Mouse (Mus musculus) spleen, adult 12 weeks (tissue): Measurements from ENCODE around the gene Adarb1.
"Not testable (repeated sequence)": the region's sequence is repeated elsewhere in the genome, so short reads cannot be mapped to it uniquely, and the experiment has no call there.

ENCODE experiments used
- DNase-seq: peaks from one replicate; pipeline ENCODE4 v3.0.0; 2022; ENCODE audit warnings: low spot score

The Adarb1 gene

DNA sequence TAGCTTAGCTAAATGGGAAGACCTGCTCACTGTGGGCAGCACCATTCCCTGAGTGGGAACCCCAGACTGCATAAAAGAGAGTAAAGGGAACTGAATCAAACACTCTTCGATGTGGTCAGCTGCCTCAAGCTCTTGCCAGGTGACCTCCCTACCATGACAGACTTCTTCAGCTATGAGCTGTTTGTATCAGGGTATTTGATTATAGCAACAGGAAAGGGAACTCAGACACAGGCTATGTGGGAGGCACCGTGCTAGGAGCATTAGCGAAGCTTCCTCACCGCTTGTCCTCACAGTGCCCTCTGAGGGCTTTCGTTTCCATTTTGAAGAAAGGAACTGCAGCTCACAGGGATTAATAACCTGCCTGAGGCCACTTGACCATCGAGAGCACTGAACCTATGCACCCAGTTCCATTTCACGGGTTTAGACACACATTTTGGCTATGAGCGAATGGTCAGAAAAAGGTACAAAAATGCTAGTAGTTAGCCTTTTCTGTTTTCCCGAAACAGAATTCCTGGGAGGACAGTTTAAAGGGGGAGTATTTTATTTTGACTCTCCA, 103.3 kb downstream of the Adarb1 start:
- DNase-seq, result no peak

DNA sequence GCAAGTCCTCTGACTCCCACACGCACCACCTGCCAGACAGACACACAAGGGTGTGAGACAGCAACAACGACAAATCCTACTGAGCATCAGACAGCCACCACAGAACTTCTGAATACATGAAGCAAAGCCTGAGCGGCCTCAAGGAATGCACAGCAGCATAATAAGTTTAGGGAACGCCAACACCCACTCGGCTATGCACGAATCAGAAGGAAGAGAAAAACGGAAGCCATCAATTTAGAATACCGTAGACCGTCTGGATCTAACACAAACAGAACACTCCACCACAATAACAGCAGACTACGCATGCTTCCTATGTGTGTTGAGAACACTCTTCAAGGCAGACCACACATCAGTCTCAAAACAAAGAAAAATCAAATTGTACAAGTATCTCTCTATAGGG, 109.1 kb downstream of the Adarb1 start:
- no peak for DNase-seq

DNA sequence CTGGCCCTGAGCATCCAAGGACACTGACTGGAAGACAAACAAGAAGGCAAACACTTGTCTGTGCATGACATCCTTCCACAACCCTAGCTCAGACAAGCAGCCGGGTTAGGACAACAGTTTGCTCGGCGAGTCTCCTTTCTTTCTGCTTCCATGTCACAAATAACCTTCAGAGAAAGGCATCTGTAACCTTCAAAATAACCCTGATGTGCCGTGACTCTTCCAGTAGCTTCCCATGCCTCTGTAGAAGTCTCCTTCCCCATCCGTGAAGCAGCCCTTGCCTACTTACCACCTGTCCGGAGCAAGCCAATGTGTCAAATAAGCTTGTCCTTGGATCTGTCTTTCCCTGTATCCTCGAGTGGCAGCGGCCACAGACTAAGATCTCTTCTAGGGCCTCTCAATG, 112.3 kb downstream of the Adarb1 start:
- DNase-seq, result no peak

DNA sequence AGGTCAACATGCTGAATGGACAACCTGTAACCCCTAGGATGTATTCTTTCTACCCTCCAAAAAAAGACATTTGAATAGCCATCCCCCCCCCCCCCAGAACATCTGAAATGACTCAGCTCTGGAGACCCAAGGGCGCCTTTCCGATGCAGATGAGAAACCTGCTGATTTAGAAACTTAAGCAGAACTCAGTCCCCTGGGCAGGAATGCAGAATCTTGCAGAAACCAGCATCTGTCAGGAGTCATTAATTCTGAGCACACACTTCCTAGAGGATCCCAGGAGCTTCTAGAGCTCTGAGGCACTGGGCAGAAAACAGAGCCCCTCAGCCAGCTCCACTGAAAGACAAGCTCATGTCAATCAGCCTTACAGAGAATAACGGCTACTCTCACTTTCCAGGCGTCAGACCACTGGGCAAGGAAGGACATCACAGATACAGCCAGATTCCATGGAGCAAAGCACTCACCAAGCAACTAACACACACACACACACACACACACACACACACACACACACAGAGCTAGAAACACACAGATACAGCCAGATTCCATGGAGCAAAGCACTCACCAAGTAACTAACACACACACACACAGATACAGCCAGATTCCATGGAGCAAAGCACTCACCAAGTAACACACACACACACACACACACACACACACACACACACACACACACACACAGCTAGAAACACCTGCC, 113.1 kb downstream of the Adarb1 start:
- no peak for DNase-seq

DNA sequence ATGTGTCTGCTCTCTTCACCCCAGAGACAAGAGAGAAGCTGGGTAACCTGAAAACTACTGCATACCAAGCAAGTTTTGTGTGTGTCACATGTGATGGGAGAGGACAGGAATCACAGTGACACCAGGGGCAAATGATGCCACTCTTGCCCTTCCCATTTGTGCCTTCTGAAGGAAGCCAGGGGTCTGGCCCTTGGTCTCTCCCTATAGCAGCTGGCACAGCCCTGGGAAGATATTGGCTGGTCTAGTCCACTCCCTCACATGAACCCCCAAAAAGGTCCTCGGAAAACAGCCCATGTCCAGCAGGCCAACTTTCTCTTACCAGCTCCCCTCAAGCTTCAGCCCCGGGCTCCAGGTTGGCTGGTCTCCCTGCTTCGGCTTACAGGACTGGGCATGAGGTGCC, 113.7 kb downstream of the Adarb1 start:
- no peak for DNase-seq

DNA sequence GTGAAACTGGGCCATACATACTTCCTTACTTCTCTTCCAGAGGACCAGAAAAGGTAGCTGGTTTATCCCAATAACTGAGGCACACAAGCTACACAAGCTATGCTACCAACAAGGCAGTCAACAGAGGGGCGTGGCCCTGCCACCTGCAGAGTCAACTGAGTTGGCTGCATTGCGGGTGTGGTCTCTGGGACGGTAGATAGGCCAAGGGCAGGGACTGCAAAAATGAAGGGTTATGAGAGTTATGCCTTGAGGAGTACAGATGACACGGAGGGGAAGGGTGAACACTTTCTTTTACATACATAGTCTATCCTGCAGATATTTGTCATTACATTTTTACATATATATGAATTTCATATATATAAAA, 117.2 kb downstream of the Adarb1 start:
- peak; percentile 47 for DNase-seq

DNA sequence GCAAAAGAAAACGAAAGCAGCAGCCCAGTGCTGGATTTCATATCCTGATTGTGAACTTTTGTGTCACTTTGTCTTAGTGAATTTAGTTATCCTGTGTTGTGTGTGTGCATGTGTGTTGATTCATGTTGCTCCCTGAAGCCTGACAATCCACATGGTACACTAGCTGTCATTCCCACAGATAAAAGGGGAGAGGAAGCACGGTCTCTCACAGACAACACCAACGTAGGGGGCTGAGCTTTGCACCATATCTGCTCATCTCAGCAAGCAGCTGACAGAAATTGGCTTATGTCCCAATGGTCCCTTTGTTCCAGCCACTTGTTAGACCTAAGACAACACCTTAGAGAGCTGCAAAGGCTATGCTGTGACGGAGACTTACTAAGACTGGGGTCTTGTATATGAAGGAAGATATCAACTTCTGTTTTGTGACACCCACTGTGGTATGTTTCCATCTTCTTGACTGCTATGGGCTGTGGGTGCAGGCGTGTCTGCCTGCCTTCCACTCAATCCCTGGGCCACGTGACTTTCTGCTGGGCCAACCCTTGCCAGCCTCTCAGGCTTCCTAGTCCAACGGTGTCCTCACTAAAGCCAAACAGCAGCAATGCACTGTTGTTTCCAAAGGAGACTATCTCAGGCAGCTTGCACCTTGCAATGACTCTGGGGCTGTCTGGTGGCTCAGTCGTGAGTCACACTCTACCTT, 117.7 kb downstream of the Adarb1 start:
- no peak for DNase-seq

DNA sequence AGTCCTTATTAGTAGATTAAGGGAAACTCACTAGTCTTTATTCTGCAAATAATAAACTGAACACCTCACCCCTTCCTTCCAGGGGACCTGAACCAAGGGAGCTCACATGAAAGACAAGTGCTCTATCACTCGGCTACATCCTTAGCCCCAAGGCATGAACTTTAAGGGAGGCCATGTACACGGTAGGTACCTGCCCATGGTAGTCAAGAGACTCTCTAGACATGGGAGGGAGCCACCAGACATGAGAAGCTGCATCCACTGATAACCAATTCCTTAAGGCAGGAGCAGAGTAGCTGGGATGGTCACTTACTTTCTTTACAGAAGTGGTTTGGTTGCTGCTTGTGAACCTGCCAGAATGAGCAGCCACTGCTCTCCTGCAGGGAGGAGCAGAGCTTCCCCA, 118.9 kb downstream of the Adarb1 start:
- DNase-seq, result no peak

DNA sequence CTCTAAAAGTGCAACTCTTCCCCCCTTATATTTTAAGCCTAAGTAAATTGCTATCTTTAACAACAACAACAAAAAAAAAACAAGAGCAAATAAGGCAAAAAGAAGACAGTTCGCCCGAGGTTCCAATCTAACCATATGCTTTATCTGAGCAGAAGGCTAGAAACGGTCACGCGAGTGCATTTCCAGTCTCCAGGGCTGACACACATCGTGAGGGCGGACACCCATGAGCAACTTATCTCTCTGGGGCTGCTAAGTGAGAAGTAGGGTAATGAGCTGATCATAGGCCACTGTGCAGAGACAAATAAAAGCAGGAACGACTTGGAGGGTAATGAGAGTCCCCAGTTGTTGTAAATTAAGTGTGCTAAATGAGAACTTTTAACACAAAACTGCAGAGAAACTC, 119.4 kb downstream of the Adarb1 start:
- no peak for DNase-seq

DNA sequence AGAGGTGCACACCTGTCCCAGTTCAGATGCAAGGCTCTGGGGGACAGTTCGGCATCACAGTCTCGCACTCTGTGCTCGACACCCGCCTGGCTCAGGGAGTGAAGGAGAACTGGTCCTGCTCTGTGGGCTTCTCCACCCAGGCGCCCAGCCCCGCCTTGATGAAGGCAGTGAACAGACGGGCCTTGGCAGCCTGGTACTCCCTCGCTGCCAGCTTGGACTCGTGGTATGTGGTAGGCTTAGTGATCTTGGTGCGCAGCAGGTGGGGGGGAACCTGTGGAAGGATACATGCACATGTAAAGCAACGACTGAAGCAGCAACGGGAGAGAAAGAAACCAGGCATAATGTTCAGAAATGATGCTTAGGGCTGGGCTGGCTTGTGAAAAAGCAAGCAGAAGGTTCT, 123.4 kb downstream of the Adarb1 start:
- DNase-seq, result no peak

DNA sequence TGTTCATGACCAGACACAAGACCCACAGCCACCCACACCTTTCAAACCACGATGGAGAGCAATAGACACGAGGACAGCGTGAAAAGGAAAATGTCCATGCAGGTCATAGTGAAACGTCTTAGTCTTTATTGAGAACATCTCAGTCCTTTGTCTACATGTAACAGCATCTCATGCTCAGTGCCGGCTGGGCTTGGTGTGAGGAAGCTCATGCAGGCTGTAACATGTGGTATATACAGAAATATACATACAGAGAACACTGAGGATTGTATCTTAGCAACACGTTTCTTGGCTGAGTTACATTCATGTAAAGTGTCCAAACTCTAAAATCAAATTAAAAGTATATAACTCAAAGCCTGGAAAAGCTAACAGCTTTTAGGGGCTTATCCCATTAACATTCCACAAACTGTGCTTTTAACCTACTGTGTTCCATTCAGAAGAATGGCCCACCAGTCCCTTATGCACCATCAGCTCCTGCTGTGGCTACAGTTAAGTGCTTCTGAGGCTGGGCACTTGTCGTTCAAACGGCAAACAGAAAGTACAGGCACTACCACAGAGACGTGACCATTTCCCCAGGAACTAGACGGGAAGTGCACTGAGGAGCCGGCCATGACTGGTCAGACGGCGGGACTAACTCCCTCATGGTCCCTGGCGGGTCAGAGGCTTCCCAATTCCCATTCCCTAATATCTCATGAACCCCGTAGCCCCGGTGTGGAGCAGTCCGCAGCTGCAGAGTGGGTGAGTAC, 127.3 kb downstream of the Adarb1 start:
- DNase-seq, result no peak

DNA sequence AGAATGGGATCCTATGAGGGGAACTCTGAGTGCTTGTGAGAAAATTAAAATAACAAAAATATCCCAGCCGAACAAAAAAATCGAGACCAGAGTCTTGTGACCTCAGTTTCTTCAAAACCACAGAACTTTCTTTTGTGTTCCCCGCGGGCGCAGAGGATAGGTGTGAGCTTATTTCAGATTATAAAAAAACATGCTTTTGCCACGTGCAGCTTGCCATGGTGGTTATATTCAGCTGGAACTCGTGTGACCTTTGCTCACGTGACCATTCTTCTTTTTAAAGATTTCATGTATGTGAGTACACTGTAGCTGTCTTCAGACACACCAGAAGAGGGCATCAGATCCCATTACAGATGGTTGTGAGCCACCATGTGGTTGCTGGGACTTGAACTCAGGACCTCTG, 128.5 kb downstream of the Adarb1 start:
- DNase-seq, result no peak

DNA sequence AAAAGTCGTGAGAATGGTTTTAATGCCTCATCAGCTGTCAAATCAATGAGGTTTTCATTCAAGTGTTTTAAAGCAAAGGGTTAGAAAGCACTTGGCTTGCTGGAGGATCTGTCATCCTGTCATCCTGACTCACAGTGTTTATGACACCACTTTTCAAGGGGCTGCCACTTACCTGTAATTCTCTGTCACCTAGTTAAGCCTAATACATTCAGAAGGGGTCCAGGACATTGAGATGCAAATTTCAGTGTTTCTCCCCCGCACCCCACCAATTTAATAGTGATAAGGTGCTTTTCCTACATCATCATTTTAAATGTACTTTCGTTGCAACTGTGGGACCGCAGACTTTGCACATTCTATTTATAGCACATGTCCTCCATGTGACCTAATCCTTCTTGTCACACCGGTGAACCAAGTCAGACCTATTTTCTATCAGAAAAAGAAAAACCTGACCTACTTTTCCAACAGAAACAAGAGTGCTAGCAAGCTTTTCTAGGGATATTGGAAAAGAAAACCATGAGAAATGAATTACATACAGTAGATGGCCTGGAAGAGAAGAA, 129.4 kb downstream of the Adarb1 start:
- DNase-seq, result no peak

DNA sequence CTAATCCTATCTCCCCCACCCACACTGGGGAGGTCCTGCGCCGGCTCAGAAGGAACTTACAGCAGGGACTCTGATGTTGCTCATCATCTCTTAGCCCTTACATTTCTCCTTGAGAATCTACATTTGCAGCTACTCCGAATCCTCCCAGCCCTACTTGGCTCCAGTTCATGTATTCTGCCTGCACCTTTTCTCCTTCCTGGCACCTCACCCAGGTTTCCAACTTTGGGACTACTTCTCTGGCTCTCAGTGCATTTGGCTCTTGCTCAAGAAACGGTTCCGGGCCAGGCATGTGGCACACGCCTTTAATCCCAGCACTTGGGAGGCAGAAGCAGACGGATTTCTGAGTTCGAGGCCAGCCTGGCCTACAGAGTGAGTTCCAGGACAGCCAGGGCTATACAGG, 130.4 kb downstream of the Adarb1 start:
- DNase-seq, result no peak

DNA sequence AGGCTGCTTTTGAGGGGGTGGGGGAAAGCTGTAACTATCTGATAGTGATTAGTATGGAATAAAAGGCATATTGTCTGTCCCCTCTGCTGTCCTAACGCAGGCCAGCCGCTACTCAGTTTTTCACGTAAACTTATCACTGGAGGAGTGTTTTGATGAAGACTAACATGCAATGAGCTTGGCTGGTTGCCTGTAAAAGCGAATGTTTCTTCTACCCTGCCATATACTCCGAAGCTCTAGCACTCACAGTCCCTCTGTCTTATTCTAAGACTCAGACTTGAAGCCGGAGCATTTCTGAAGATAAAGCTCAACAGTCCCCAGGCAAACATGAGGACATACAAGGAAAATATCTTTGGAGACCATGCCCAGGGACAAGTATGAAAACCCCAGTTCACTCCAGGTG, 133.2 kb downstream of the Adarb1 start:
- DNase-seq, result no peak

DNA sequence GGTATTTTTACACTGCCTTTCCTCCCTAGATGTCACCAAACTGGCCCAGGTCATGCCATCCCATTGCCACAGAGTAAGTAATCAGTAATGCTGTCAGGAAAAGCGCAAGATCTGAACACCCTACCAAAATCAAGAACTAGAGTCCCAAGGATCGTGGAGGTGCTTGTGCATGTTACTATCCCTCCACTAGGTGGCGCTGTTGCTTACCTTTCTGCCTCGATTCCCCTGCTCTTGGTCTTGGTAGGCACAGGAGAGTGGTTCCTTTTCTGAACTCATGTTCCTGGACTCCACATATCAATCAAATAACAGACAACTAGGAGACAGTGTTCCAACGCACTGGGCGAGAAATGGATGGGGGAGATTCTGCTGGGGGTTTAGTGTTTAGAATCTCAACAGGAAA, 135.2 kb downstream of the Adarb1 start:
- DNase-seq, result peak; percentile 60

DNA sequence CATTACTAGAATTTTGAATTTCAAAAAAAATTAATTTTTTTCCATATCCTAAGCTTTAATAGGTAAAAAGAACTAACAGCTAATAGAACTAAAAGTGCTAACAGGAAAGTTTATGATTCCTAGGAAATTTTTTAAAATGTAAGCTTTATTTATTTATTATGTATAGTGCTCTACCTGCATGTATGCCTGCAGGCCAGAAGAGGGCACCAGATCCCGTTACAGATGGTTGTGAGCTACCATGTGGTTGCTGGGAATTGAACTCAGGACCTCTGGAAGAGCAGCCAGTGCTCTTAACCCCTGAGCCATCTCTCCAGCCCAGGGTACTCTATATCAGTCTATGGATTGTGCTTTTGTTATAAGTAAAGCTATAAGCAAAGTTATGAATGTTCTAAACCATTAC, 136.0 kb downstream of the Adarb1 start:
- not testable (repeated sequence) for DNase-seq

DNA sequence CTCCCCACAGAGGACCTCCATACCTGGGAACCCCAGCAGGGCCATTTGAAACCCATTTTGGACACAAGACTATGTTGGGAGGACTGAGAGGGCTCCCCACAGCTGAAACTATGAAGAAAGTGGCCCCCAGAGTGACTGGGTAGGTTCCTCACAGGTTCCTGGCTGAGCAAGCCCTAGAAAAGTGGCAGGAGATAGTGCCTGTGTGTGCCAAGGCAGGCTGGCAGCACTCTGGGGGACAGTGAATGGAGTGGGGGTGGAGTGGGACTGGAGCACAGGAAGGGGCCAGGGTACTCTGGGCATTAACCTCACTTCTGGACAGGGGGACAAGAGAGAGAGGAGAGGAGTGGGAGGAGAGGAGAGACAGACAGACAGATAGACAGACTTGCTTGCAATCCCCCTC, 144.3 kb downstream of the Adarb1 start:
- no peak for DNase-seq

DNA sequence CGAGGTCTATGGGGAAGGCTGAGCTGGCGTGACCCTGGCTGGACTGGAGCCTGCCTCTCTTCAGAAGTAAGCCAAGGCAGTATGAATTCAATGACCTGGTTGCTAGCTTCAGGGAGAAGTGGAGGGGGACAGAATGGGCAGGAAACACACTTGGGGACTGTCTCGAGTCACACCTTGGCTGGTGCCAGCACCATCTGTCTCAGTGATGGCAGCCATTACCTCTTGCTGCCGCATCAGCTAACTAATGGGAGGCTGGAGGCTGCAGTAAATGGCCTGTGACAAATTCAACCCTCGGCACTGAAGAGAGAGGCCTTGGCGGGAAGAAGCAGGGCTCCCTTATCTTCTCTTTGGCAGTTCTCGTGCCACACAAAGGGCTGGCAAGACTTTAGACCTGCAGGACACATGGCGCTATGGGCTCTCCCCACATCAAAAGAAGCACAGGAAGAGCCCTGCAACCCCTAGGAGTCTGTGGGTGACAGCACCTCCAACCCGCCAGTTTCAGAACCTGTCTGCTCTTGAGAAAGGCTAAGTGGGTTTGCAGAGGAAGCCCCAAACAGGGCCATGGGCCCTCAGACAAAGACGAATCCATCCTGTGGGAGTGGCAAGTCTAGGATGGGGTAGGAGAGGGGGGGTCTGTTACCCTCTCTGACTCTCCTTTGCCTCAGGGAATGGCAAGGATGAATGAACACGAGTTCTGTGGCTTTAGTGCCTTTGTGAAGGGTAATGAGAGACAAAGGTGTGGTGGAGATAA, 144.9 kb downstream of the Adarb1 start:
- DNase-seq, result no peak

DNA sequence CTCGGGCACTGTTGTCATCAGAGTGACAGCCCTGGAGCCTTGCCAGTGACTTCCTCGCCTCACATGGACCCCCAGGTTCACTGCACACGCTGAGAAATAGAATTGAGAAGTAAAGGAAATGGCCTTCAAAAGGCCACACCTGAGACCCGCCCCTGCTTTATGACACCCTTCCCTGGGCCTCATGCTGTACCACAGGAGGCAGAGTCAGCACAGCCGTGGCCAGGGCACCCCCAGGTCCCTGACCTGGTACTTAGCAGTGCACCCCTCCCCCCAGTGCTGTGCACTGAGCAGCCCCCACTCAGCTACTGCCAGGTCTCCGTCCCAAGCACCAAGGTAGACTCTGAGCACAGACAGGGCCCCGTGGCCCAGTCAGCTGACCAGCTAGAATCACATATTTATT, 148.9 kb downstream of the Adarb1 start:
- DNase-seq, result no peak

DNA sequence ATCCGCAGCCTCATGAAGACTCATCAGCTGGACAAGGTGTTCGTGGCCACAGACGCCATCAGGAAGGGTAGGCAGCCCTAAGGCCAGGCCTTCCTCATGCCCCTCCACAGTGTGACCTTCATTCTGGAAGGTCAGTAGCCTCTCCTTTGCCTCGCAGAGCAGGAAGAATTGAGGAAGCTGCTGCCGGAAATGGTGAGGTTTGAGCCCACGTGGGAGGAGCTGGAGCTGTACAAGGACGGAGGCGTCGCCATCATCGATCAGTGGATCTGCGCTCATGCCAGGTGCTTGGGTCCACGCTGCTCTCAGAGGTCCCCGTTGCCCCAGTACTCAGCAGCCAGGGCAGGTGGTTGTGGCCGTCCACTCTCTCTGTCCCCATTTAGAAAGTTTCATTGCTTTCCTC, 151.0 kb downstream of the Adarb1 start:
- no peak for DNase-seq

DNA sequence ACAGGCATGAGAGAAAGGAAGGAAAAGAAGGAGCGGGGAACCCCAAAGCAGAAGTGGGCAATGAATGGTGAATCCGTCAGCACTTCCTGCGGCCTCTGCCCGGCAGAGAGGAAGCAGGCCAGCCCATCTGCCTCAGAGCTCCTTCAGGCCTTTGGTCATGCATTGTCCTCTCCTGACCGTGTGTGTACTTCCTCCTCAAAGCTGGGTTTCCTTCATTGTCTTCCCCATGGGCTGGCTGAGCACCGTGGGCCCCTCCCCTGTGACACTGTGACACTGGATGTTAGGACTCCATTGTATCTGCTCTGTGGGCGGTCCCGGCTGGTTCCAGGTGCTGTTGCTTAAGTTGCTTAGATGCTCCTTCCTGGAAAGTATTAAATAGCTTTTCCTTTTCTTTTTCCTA, 151.8 kb downstream of the Adarb1 start:
- no peak for DNase-seq
